Mouse (Mus musculus) E14TG2a.4 (cell line): ENCODE results near the gene Defb41.
A peak's percentile ranks its signal among the peaks of the same experiment; 100 is the strongest.

ENCODE experiments used
- H3K27me3 ChIP-seq: 2 replicates; pipeline ENCODE4 v1.6.1; 2014; ENCODE audit warnings: low read length, control low read depth; ENCODE audit not compliant: insufficient read depth
- H3K36me3 ChIP-seq: 2 replicates; pipeline ENCODE4 v1.6.1; 2014; ENCODE audit warnings: low read length, control low read depth; ENCODE audit not compliant: insufficient read depth
- H3K4me1 ChIP-seq: replicated peaks from 2 replicates; pipeline ENCODE4 v1.6.1; 2014; ENCODE audit warnings: low read depth, low read length, control low read depth
- H3K4me3 ChIP-seq: replicated peaks from 2 replicates; pipeline ENCODE4 v1.5.1; 2014; ENCODE audit warnings: mild to moderate bottlenecking, low read length
- H3K9me3 ChIP-seq: 2 replicates; pipeline ENCODE4 v1.6.1; 2014; ENCODE audit warnings: low read length, control low read depth
- CTCF ChIP-seq: conservative IDR thresholded peaks from 2 replicates; pipeline ENCODE4 v1.5.1; 2014; ENCODE audit warnings: low read length
- NANOG ChIP-seq: IDR thresholded peaks from 2 replicates; pipeline ENCODE4 v1.6.1; 2014; ENCODE audit warnings: borderline replicate concordance, low read length, mixed read lengths
- POU5F1 ChIP-seq: IDR thresholded peaks from 2 replicates; pipeline ENCODE4 v1.6.1; 2014; ENCODE audit warnings: low read length, borderline replicate concordance

The Defb41 gene

DNA sequence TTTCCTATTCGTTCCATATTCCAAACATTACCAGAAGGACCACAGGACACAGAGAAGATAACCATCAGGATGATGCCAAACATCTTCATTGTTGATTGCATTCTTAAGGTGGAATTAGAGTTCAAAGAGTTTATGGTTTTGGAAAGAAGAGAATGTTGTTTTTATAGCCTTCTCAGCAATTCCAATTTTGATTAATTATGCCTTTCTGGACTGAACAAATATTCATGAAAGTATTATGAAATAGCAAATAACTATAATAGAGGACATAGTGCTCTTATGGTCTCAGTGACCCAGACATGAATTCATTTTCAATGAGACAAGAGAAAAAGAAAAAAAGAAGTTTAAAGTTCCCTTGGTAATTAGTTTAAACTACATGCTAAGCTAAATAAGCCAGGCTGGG is 27.6 kb downstream of the Defb41 start, which contains the start of gene Defb18:
Gene Defb18, minus strand, starts transcription at position 101 of the 400 bp plus-strand sequence.
- Histone ChIP-seq H3K27me3 (no peaks in the 10 kb centered on the region), H3K4me1 (no peaks in the 10 kb centered on the region), H3K36me3 (no peaks in the 10 kb centered on the region), H3K9me3 (no peaks in the 10 kb centered on the region), H3K4me3 (no peak within 1 kb of the TSS)
- TF ChIP-seq NANOG, result no peak
- TF ChIP-seq CTCF, result no peak
- TF ChIP-seq POU5F1, result no peak

DNA sequence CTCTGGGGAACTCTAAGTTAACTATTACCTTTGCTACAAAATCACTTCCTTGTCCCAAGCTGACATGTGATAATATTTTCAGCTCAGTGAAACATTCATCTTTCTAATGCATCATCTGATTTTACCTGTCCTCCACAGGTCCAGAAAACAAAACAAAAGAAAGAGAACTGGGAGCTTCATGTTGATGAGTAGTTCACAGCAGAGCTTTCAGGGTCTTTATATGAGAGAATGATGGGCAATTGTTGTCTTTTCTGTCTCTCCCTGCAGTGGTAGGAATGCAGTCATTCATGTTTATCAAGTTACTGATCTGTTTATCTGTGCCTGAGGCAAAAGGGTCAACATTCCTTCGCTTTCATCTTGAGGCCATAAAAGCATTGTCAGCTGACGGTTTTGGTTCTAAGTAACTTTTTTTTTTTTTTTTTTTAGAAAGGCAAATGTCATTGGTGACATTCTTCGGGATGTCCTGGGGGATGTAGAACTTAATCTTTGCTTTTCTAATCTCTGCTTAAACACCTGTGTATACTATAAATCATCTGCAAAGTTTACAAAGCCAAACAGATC is 41.5 kb downstream of the Defb41 start:
- Histone ChIP-seq H3K4me1 (no peaks in the 10 kb centered on the region), H3K27me3 (no peaks in the 10 kb centered on the region), H3K9me3 (no peaks in the 10 kb centered on the region), H3K36me3 (no peaks in the 10 kb centered on the region), H3K4me3 (no peak overlapping the region)
- peak; percentile 92 for TF ChIP-seq NANOG
- TF ChIP-seq POU5F1, result no peak
- no peak for TF ChIP-seq CTCF
